Mouse (Mus musculus) cerebellum, adult 8-10 months (tissue): ENCODE results near the gene Pfkfb2.
"Not testable (repeated sequence)": the region's sequence is repeated elsewhere in the genome, so short reads cannot be mapped to it uniquely, and the experiment has no call there.

Experiments
- DNase-seq: peaks from one replicate; pipeline ENCODE4 v3.0.0; 2022

Gene Pfkfb2

GRCm38 (mm10) chr1:130681656-130682413 lies 47.2 kb downstream of the Pfkfb2 start:
- no peak for DNase-seq

GRCm38 (mm10) chr1:130681075-130681474 lies 48.0 kb downstream of the Pfkfb2 start:
- no peak for DNase-seq

DNA sequence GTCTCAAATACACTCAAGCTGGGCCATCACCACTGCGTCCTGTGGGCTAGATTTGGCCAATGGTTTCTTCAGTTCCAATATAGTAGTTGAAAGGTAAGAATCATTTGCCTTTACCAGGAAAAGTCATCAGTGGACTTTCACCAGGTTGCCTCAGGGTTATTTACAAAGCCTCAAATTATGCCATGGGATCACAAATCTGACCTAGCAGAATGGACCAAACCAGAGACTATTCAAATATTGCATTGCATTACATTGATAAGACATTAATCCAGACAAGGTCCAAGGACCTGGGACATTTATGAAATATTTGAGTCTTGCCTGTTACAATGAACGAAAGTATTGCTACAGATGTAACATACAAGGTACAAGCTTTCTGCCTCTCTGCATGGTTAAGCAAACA lies 50.5 kb downstream of the Pfkfb2 start:
- no peak for DNase-seq

- not testable (repeated sequence) for DNase-seq
Measured at GRCm38 (mm10) chr1:130663576-130663975, 65.5 kb downstream of the Pfkfb2 start.

- DNase-seq: no peak
Measured at GRCm38 (mm10) chr1:130661454-130661853, 67.6 kb downstream of the Pfkfb2 start, which contains the start of gene C4bp. Gene C4bp, minus strand, starts transcription at chr1:130661632.

- DNase-seq: peak; percentile 3
Measured at GRCm38 (mm10) chr1:130659641-130660040, 69.4 kb downstream of the Pfkfb2 start.

DNA sequence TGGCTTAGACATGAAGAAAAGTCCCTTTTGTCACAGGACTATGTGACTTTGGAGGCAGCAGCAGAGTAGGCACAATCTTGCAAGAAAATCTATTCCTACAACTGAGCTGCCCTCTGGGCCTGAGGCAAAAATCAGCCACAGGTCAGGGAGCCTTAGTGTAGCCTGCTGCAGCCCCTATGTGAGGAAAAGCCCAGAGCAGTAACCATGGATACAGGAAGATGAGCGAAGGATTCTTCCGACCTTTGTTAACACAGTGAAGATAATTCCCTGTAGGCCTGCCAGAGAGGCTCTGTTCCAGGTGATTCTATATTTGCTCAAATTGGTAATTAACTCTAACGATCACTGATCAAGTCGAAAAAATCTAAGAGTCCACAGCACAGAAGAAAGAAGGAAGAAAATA lies 85.0 kb downstream of the Pfkfb2 start:
- DNase-seq: no peak

- no peak for DNase-seq
Measured at GRCm38 (mm10) chr1:130640967-130641366, 88.1 kb downstream of the Pfkfb2 start.
